Mouse (Mus musculus) midbrain, embryonic 11.5 days (tissue): ENCODE measurements around the gene Smad3. TPM values are rescaled to one million over a fixed set of nuclear protein-coding genes. Genes with fewer than 3 reads are reported as not detected.

Experiments
- ATAC-seq: fragments of 200-750 bp; cut with Nextera tagmentation; 2 replicates; pipeline ENCODE4 v1.8.0; 2017; ENCODE audit warnings: moderate TSS enrichment, moderate library complexity; ENCODE audit not compliant: low FRiP score
- DNase-seq: peaks from one replicate; pipeline ENCODE4 v3.0.0; 2015; ENCODE audit warnings: low spot score; ENCODE audit errors: missing footprints
- H3K27ac ChIP-seq: fragments of 300-500 bp; sonication (generic); 2 replicates; pipeline ENCODE4 v1.5.1; 2014; ENCODE audit warnings: low read depth, low read length
- H3K27me3 ChIP-seq: fragments of 300-500 bp; sonication (generic); 2 replicates; pipeline ENCODE4 v1.6.1; 2014; ENCODE audit warnings: mild to moderate bottlenecking, low read length, moderate library complexity, mixed read lengths; ENCODE audit not compliant: control insufficient read depth, insufficient read depth
- H3K36me3 ChIP-seq: fragments of 300-500 bp; sonication (generic); 2 replicates; pipeline ENCODE4 v1.6.1; 2014; ENCODE audit warnings: mild to moderate bottlenecking, low read length, moderate library complexity, mixed read lengths; ENCODE audit not compliant: control insufficient read depth, insufficient read depth
- H3K4me1 ChIP-seq: fragments of 300-500 bp; sonication (generic); 2 replicates; pipeline ENCODE4 v1.6.1; 2014; ENCODE audit warnings: low read length; ENCODE audit not compliant: control insufficient read depth, insufficient read depth
- H3K4me2 ChIP-seq: fragments of 300-500 bp; sonication (generic); 2 replicates; pipeline ENCODE4 v1.6.1; 2014; ENCODE audit warnings: mild to moderate bottlenecking, moderate library complexity
- H3K4me3 ChIP-seq: fragments of 300-500 bp; sonication (generic); 2 replicates; pipeline ENCODE4 v1.5.1; 2014; ENCODE audit warnings: low read depth, low read length
- H3K9ac ChIP-seq: fragments of 300-500 bp; sonication (generic); 2 replicates; pipeline ENCODE4 v1.6.1; 2014; ENCODE audit warnings: low read length
- H3K9me3 ChIP-seq: fragments of 300-500 bp; sonication (generic); 2 replicates; pipeline ENCODE4 v1.6.1; 2016; ENCODE audit warnings: low read length; ENCODE audit not compliant: control insufficient read depth
- WGBS: fragments of 180-500 bp; shearing (Covaris S2); extraction: QIAGEN DNeasy Blood & Tissue Kit; methylation state at CpG from one replicate; pipeline ENCODE4 v1.1.7; 2014; 5-methylcytosine and 5-hydroxymethylcytosine counted together
- polyA plus RNA-seq: library from polyadenylated mRNA; unstranded; fragments of >200 nt; fragmentation: Nextera tagmentation; extraction: Ambion mirVana; gene quantifications from 2 replicates; pipeline ENCODE4 v1.2.1, GENCODE M21; 2014

The Smad3 gene
- polyA plus RNA-seq, 1 experiment from 2014 or later, result 16.5 TPM

GRCm38 (mm10) chr9:63641983-63642646, 115.7 kb downstream of the Smad3 start:
- Histone ChIP-seq H3K4me3 (no peak overlapping the region), H3K4me1 (no peaks in the 10 kb centered on the region), H3K36me3 (peaks cover 5% of the 10 kb centered on the region), H3K4me2 (no peak overlapping the region), H3K27me3 (no peaks in the 10 kb centered on the region), H3K9me3 (no peaks in the 10 kb centered on the region), H3K9ac (no peak overlapping the region), H3K27ac (no peak overlapping the region)
- 95% methylated on average over 4 of the region's 4 CpGs for WGBS
- ATAC-seq (no peak), DNase-seq (peak; percentile 65)

- Histone ChIP-seq H3K36me3 (peaks cover 3% of the 10 kb centered on the region; the same call in 1 of the 2 replicates), H3K4me3 (no peak overlapping the region), H3K27me3 (no peaks in the 10 kb centered on the region), H3K27ac (no peak overlapping the region), H3K4me2 (no peak overlapping the region), H3K9me3 (no peaks in the 10 kb centered on the region), H3K4me1 (0 out of 2 replicates have a peak, but pooled peaks cover 7% of the 10 kb centered on the region), H3K9ac (no peak overlapping the region)
- WGBS, result 78% methylated on average over 7 of the region's 7 CpGs
- DNase-seq, result no peak
- no peak for ATAC-seq
Measured at GRCm38 (mm10) chr9:63636113-63636512, 121.7 kb downstream of the Smad3 start.

DNA sequence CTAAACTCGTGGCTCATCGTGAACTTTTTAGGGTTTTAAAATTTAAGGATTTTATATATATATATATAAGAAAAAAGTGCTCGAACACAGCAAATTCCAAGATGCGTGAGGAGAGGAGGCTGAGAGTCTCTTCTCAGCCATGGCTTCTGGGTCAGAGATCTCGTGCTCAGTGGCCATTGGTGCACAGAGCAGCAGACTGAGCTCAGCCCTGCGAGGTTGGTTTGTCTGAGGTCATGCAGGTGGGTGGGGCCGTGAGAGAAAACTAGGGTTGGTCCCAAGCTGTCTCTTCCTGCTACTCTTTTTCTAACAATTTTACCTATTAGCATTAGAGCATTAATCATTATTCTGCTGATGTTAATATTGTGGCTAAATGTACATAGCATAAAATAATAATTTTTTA, 124.5 kb downstream of the Smad3 start:
- H3K4me2 ChIP-seq, result no peak overlapping the region
- H3K36me3 ChIP-seq, result no peaks in the 10 kb centered on the region
- 54% methylated on average over 7 of the region's 7 CpGs for WGBS

GRCm38 (mm10) chr9:63632924-63633323, 124.9 kb downstream of the Smad3 start:
- Histone ChIP-seq H3K27me3 (no peaks in the 10 kb centered on the region), H3K27ac (no peak overlapping the region), H3K9ac (no peak overlapping the region), H3K9me3 (no peaks in the 10 kb centered on the region), H3K4me1 (0 out of 2 replicates have a peak, but pooled peaks cover 7% of the 10 kb centered on the region), H3K36me3 (no peaks in the 10 kb centered on the region), H3K4me3 (no peak overlapping the region), H3K4me2 (no peak overlapping the region)
- 37% methylated on average over 11 of the region's 11 CpGs for WGBS
- peak; percentile 86 for DNase-seq
- 0 out of 2 replicates have a peak, but pooled peaks have one; percentile 44 for ATAC-seq

More for the DNA sequence above, 124.5 kb downstream of the Smad3 start:
- Histone ChIP-seq H3K27me3 (no peaks in the 10 kb centered on the region), H3K27ac (no peak overlapping the region), H3K9me3 (no peaks in the 10 kb centered on the region), H3K4me1 (0 out of 2 replicates have a peak, but pooled peaks cover 7% of the 10 kb centered on the region), H3K9ac (no peak overlapping the region), H3K4me3 (no peak overlapping the region)
- DNase-seq (no peak), ATAC-seq (no peak)

DNA sequence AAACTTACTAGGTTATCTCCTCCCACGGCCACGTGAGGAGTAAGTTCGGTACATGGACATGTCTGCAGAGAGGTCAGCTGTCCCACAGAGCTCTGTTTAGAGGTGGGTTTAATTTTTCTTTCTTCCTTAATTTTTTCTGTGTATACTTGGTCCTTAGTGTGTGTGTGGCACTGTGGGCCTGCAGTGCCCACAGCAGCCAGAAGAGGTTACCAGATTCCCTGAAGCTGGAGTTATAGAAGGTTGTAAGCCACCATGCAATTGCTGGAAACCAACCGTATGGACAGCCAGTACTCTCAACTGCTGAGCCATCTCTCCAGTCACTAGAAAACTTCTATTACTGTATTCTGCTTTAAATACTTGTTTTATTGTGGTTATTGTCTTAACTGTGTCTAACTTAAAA, 125.7 kb downstream of the Smad3 start:
- WGBS, result 80% methylated on average over 4 of the region's 4 CpGs
- no peaks in the 10 kb centered on the region for H3K36me3 ChIP-seq
- no peaks in the 10 kb centered on the region for H3K9me3 ChIP-seq
- no peak overlapping the region for H3K4me2 ChIP-seq
- 0 out of 2 replicates have a peak, but pooled peaks cover 7% of the 10 kb centered on the region for H3K4me1 ChIP-seq
- H3K27me3 ChIP-seq, result no peaks in the 10 kb centered on the region
- no peak overlapping the region for H3K9ac ChIP-seq
- H3K4me3 ChIP-seq, result no peak overlapping the region
- no peak overlapping the region for H3K27ac ChIP-seq
- ATAC-seq (no peak), DNase-seq (peak; percentile 80)

DNA sequence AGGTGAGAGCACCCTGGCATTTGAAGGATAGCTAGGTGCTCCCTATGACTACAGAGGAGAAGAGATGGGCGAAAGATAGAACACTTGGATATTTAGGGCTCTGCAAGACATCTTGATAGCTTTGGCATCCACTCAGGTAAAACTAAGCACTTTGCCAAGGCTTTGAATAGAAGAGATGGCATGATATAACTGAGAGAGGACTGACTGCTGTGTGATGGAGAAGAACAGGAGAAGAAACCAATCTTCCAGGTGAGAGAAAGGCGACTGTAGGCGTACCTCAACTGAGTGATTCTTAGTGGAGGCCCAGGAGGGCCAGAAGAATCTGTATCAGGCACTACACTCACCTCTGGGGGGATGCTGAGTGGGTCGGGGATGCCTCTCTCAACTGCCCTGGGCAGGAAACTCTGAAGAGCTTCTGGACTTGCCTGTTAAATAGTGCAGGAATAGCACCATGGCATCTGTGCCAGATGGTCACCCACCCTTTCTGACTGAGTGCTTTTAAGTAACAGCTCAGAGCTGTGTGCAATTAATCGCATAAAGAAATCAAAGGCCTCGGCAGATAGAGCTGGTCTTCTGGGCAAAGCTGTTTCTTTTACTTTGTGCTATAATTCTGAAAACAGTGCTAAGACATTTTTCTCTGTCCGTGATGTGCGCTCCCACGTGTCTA, 132.6 kb downstream of the Smad3 start:
- no peaks in the 10 kb centered on the region for H3K36me3 ChIP-seq
- no peak overlapping the region for H3K27ac ChIP-seq
- ATAC-seq (no peak), DNase-seq (peak; percentile 37)
- peaks cover 14% of the 10 kb centered on the region for H3K4me1 ChIP-seq
- H3K9me3 ChIP-seq, result no peaks in the 10 kb centered on the region
- H3K9ac ChIP-seq, result no peak overlapping the region
- no peak overlapping the region for H3K4me2 ChIP-seq
- WGBS, result 94% methylated on average over 9 of the region's 9 CpGs
- no peak overlapping the region for H3K4me3 ChIP-seq
- H3K27me3 ChIP-seq, result no peaks in the 10 kb centered on the region

- peak; percentile 80 for DNase-seq
- Histone ChIP-seq H3K27me3 (no peaks in the 10 kb centered on the region), H3K36me3 (no peaks in the 10 kb centered on the region), H3K9ac (no peak overlapping the region), H3K9me3 (no peaks in the 10 kb centered on the region), H3K4me2 (no peak overlapping the region), H3K4me1 (peaks cover 14% of the 10 kb centered on the region), H3K4me3 (no peak overlapping the region), H3K27ac (no peak overlapping the region)
- WGBS, result 80% methylated on average over 15 of the region's 15 CpGs
- ATAC-seq, result no peak
Measured at GRCm38 (mm10) chr9:63623895-63624569, 133.8 kb downstream of the Smad3 start.

- H3K4me3 ChIP-seq, result no peak overlapping the region
- H3K27me3 ChIP-seq, result no peaks in the 10 kb centered on the region
- H3K9ac ChIP-seq, result no peak overlapping the region
- H3K9me3 ChIP-seq, result no peaks in the 10 kb centered on the region
- H3K4me2 ChIP-seq, result no peak overlapping the region
- H3K4me1 ChIP-seq, result peaks cover 11% of the 10 kb centered on the region; the same call in 1 of the 2 replicates
- no peak for ATAC-seq
- H3K27ac ChIP-seq, result no peak overlapping the region
- no peaks in the 10 kb centered on the region for H3K36me3 ChIP-seq
- DNase-seq, result peak; percentile 28
- WGBS, result 95% methylated on average over 2 of the region's 2 CpGs
Measured at GRCm38 (mm10) chr9:63617967-63618366, 139.8 kb downstream of the Smad3 start.
